Mouse (Mus musculus) cortical plate, adult 2 months (tissue): ENCODE measurements around the gene Gm3336.

ENCODE experiments used
- CTCF ChIP-seq: fragments of 200-500 bp; IDR thresholded peaks from 2 replicates; pipeline ENCODE4 v1.5.1; 2011; ENCODE audit warnings: mild to moderate bottlenecking, control low read depth, low read length; ENCODE audit not compliant: insufficient read depth; ENCODE audit errors: extremely low read depth
- POLR2A ChIP-seq: fragments of 200-500 bp; IDR thresholded peaks from 2 replicates; pipeline ENCODE4 v1.6.1; 2011; ENCODE audit warnings: mild to moderate bottlenecking, low read length, control low read depth; ENCODE audit not compliant: insufficient read depth; ENCODE audit errors: extremely low read depth

GRCm38 (mm10) chr8:70772075-70772474, 53.7 kb downstream of the Gm3336 start:
- no peak for TF ChIP-seq POLR2A
- no peak for TF ChIP-seq CTCF
